Mouse (Mus musculus) gastrocnemius, postnatal 14 days (tissue): ENCODE results near the gene Runx1. TPM values are rescaled to one million over a fixed set of nuclear protein-coding genes. Genes with fewer than 3 reads are reported as not detected.

Source experiments
- DNase-seq: peaks from one replicate; pipeline ENCODE4 v3.0.0; 2021; ENCODE audit warnings: mixed read lengths
- intact Hi-C: fragments of 180-260 bp; cut with DNase I; formaldehyde crosslinking; loops from one replicate; pipeline ENCODE4 v1.15.1; 2025; ENCODE audit warnings: low total_unique reads
- total RNA-seq, 2 experiments: library from RNA; stranded (reverse); gene quantifications; 2 replicates each; pipeline ENCODE4 v1.2.3; 2021

Gene Runx1
- total RNA-seq, 2 experiments from 2014 or later, result 3.8 to 5.3 TPM

- intact Hi-C loops, result no loop called here
- no peak for DNase-seq
Observed at GRCm38 (mm10) chr16:92807772-92808171, 18.2 kb downstream of the Runx1 start.

DNA sequence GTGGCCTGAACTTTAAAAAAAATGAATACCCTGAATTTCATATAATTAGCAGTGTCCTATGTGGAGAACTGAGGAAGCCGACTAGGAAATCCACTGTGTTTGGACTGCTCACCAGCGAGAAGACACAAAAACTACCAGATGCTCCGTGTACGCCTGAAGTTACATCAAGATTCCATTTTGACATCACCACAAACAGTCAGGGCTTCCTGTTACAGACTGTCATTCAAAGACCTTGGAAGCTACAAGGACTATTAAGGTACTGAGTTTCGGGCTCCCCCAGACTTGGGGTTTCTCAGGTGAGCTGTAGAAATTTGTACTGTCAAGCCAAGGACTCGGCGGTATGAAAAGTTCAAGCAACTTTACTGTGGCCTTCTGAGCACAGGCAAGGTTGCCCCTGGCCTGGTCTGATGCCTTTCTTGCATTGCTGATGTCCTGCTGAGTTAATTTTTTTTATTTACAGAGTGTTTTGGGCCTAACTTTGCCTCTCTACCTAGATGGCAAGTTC is 22.8 kb downstream of the Runx1 start:
- no peak for DNase-seq
- intact Hi-C loops, result no loop called here

GRCm38 (mm10) chr16:92801567-92801966 is 24.4 kb downstream of the Runx1 start:
- intact Hi-C loops, result no loop called here
- no peak for DNase-seq

- intact Hi-C loops, result no loop called here
- DNase-seq, result no peak
Observed at GRCm38 (mm10) chr16:92800845-92801244, 25.1 kb downstream of the Runx1 start.

DNA sequence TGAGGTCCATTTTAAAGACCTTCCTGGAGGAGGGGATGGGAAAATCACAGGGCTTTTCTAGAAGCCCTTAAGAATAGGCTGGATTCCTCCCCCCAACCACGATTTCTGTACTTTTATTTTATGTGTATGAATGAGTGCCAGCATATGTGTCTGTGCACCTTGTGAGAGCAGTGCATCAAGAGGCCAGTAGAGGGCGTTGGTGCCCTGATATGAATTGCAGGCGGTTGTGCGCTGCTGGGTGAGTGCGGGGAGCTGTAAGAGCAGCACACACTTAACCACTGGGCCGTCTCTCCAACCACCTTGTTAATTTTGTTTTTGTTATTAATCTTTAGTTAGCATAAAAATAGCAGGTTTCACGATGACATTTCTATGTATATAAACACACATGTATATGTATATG is 26.0 kb downstream of the Runx1 start:
- intact Hi-C loops, result no loop called here
- no peak for DNase-seq

GRCm38 (mm10) chr16:92794197-92794596 is 31.8 kb downstream of the Runx1 start:
- intact Hi-C loops, result no loop called here
- no peak for DNase-seq

GRCm38 (mm10) chr16:92793741-92794140 is 32.2 kb downstream of the Runx1 start:
- no peak for DNase-seq
- intact Hi-C loops, result no loop called here

DNA sequence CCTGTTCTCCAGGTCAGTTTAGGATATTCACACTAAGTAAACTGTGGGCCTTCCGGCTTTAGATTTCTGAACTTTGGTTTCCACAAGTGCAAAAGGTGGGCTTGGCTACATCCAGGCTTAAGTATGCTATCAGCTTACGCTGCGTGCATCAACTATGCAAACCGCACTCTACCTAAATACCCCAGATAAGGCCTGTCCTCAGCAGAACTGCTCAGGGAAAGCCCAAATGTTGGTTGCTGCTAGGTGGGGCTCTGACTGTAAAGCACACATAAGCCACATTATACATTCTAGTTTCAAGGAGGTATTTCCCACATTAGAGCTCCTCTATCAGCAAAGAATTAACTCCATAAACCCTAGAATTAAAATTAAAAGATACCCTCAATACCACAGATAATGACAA is 33.0 kb downstream of the Runx1 start:
- no peak for DNase-seq
- intact Hi-C loops, result no loop called here

DNA sequence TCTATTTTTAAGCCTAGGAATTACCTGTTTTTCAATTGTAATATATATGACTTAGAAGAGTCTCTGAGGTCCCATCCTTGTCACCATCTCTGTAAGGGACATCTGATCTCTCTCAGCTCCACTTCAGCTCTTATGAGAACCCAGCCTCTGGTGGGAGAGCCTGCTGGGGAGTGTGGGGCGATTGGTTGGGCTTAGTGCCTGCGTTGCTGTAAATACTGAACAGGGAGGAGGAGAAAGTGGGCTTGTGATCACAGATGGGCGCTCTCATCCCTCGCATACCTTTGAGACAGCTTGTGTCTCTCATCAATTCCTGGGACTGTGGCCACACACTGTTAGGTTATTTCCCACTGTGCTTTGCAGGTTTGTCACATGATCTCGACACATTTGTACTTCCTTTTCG is 35.3 kb downstream of the Runx1 start:
- intact Hi-C loops, result no loop called here
- no peak for DNase-seq

GRCm38 (mm10) chr16:92789840-92790239 is 36.1 kb downstream of the Runx1 start:
- intact Hi-C loops, result no loop called here

DNA sequence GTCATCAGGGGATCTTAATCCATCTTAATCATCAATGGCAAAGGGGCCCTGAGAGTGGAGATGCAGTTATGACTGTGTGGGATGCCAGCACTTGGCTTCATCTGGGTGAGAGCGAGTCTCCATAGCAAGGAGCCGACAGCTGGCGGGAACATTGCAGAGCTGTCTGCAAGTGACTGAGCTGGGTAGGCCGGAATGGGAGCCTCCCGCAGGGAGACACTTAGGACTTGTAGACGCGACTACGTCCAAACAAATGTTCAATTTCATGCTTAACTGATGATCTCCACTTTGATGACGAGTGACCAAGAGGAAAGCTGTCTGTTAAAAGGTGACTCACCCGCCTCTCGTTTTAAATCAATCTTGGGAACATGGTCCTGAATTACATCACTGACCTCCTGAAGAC is 37.5 kb downstream of the Runx1 start:
- intact Hi-C loops, result no loop called here
- peak; percentile 49 for DNase-seq

More at GRCm38 (mm10) chr16:92789840-92790239, 36.1 kb downstream of the Runx1 start:
- DNase-seq, result no peak

DNA sequence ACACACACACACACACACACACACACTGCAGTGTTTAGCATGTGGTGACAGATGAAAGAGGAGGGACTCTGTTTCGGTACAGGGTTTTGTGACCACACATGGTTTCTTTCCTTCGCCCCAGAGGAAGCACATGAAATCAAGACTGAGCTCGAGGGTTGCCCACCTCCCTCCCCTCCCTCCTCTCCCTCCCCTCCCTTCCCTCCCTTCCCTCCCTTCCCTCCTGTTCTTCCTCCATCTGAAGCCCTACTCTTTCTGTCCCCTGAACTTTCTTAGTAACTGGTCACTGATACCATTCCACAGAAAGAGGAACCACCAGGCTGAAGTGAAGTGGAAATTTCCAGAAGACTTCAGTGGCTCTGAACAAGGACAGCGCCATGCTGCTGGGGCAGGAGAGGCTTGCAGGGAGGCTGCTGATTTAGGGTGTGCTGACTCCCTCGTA is 39.0 kb downstream of the Runx1 start:
- intact Hi-C loops, result no loop called here
- DNase-seq, result no peak

DNA sequence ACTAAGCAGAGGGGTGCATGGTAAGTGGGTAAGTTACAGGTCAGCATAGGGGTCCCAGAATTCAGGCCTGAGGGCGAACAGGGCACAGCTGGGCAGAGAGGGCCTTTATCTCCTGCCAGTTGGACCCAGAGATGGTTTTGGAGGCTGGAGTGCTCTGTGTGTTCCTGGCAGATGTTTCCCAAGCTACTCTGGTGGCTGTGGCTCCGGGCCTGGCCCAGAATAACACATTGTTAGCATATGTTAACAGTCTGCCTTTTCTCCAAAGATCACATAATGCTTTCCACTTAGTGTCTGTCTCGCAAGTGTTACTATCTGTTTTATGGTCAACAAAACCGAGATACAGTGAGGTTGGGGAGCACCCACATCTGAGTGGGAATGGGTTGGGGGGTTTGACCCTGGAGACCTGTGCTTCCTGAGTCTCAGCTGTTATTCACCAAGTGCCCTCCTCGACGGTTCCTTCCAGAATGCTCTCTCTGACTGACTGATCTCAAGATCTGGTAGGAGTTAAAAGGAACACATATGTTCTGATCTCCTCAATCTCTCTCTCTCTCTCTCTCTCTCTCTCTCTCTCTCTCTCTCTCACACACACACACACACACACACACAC is 39.6 kb downstream of the Runx1 start:
- intact Hi-C loops, result no loop called here
- DNase-seq, result no peak

DNA sequence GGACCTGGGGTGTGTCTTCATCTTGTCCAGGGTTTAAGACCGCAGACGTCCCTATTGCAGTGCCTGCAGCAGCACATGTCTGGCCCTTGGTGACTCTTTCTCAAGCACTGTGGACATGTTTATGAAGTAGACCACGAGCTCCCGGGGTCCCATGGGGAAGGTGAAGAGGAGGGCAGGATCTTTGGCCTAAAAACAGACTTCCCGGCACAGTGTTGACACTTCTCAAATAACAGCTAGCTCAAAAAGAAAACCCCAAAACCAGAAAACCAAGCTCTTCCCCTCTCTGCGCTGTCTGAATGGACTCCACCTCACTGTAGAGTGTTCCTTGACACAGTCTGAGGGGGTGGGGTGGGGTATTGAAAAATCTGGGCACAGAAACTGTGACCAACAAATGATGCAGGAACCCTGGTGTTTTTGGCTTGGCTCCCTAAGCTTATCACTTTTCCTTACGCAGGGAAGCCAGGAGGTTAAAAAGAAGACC is 42.3 kb downstream of the Runx1 start:
- DNase-seq, result no peak
- intact Hi-C loops, result no loop called here

DNA sequence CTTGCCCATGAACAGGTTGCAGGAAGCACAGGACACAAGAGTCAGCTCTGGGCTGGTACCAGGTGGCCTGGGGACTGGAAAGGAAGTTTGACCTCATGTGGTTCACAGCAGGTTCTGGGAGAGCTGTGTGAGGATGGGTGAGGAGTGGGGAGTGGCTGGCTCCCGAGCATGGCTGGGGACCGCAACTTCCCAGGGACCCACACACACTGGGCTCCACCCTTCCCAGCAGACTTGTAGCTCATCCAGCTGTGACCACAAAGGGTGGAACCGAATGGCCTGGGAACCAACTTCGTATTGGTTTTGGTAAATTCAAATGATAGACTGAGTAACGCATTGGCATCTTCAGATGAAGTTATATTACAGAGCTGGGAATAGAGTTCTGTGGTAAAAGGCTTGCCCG is 43.5 kb downstream of the Runx1 start:
- DNase-seq, result no peak
- intact Hi-C loops, result no loop called here

GRCm38 (mm10) chr16:92779896-92780435 is 46.0 kb downstream of the Runx1 start:
- intact Hi-C loops, result no loop called here
- no peak for DNase-seq

DNA sequence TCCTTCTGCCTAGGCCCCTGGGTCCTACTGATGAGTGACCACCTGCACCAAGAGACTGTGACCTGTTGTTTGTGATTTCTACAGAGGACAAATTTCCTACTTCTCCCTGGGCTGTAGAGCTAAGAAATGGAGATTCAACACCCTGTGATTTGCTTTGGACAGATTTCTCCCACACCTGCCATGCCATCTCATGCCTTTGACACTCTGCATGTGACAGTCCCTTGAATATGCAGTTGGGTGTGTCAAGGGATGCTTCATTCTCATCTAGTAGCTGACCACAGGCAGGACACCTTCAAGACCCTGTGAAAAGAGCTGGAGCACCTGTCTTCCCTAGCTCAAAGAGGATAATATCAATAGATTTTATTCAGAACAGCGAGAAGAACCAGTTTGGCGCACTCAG is 46.8 kb downstream of the Runx1 start:
- no peak for DNase-seq
- intact Hi-C loops, result no loop called here

GRCm38 (mm10) chr16:92778096-92778780 is 47.7 kb downstream of the Runx1 start:
- DNase-seq, result no peak
- intact Hi-C loops, result no loop called here

DNA sequence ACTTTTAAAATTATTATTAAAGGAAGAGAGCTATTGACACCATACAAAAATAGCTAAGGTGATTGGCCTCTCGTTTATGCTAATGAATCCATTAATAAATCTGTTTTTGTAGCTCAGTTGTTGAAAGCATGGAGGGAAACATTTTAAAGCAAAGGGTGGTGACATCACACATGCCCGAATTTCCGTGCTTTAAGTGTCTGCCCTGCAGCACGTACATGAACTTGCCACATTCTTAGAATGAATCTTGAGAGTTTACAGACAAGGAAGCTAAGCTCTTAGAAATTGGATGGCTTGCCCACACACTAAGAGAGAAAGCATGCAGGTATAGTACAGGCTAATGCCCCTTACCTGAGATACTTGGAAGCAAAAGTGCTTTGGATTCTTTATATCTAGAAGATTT is 58.1 kb downstream of the Runx1 start:
- no peak for DNase-seq
- intact Hi-C loops, result no loop called here

GRCm38 (mm10) chr16:92767423-92767822 is 58.5 kb downstream of the Runx1 start:
- intact Hi-C loops, result no loop called here

More at GRCm38 (mm10) chr16:92767423-92767822, 58.5 kb downstream of the Runx1 start:
- DNase-seq, result no peak
